Mouse (Mus musculus): ENCODE results near the gene Odf3b.

The Odf3b gene

GRCm38 (mm10) chr15:89378831-89379401 is at the start of gene Odf3b:
Odf3b (minus strand) TSS chr15:89379282.
- DNase-seq = no peak

DNA sequence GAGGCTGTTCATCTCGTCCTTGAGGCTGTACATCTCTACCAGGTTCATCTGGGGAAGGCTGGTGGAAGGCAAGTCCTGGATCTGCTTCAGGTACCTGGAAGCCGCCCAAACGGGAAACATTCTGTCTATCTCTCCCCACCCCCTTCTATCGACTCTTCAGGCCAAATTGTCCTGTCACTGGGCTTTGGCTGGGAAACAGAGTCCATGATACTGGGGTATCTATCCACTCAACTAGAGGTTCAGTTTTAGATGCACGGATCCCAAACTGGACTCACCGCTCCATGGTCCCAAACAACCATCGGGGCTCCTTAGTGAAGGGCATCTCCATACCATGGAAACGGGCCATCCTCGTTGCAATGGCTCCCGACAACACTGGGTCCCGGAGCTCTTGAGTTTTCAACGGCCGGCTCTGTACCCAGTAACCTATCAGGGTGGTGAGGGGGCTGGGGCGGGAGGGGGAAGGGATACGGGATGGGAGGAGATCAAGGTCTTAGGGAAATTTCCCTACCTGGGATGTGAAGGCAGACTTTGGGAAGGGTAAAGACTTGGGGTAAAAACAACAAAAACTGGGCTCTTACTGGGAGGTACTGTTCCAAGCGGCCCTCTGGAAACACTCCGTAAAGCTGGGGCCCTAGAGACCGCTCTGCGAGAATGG is 49.2 kb upstream of the Odf3b start:
- DNase-seq = no peak

- no peak for DNase-seq
Measured at GRCm38 (mm10) chr15:89426716-89427115, 47.6 kb upstream of the Odf3b start.

- no peak for DNase-seq
Measured at GRCm38 (mm10) chr15:89425711-89426121, 46.6 kb upstream of the Odf3b start, which contains the start of gene Cpt1b. Cpt1b (minus strand) TSS chr15:89425863.

DNA sequence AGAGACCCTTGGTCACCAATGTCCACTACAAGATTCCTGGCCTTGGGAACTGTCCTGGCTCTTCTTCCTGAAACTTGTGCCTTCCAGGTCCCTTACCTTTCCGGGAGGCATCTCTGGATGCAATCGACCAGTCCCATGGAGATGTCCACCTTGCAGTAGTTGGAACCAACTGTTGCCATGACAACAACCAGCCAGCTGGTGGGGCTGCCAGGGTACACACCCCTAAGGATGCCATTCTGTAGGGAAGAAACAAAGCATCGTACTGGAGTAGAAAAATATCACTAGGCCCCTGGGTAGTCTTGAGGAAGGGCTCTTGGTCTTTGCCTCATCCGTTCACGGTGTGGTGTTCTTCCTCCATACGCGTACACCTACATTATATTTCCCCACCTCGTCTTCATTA is 45.5 kb upstream of the Odf3b start:
- DNase-seq = no peak

GRCm38 (mm10) chr15:89421938-89422337 is 42.9 kb upstream of the Odf3b start:
- no peak for DNase-seq

GRCm38 (mm10) chr15:89415282-89415681 is 36.2 kb upstream of the Odf3b start:
- DNase-seq = no peak

GRCm38 (mm10) chr15:89410118-89410517 is 31.0 kb upstream of the Odf3b start, which contains the start of gene Syce3:
Syce3 (minus strand) TSS chr15:89410503.
- DNase-seq = no peak

DNA sequence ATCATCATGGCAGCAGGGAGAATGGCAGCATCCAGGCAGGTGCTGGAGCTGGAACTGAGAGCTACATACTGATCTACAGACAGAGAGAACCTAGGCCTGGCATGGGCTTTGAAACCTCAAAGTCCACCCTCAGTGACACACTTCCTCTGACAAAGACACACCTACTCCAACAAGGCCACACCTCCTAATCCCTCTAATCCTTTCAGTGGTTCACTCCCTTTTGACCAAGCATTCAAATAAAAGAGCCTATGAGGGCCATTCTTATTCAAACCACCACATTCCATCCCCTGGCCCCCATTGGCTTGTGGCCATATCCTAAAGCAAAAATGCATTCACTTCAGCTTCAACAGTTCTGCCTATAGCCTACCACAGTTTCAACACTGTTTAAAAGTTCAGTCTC is 27.6 kb upstream of the Odf3b start:
- DNase-seq = no peak

DNA sequence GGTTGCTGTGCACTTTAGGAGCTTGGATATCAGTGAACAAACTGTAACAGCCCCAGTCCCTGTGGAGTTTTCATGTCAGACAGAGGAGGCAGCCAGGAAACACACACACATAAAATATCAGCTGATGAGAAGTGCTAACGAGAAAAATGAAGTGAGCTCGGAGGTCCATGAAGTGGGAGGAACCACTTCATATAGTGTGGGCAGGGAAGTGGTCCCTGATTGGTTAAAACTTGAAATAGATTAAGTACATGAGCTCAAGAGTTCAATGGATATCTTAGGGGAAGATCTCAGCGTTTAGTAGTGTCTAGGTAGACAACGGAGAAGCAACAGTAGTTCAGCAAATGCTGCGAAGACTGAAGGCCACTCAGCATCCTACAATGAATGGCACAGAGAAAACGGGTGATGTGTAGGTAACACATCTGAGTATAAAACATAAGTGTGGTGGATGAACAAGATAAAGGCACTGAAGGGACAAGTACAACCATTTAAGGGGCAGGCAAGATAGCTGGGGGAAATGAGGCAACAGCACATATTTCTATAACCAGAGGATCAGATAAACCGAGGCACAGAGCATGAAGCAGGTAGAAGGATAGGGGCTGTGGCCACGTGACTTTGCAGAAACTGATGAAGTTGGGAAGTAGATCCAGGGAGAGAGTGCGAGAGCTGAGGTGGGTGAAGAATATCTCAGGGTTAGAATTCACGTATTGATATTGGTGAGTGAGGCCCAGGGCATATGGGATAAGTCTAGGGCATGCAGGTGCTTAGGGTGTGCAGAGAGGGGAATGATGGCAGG is 25.9 kb upstream of the Odf3b start:
- DNase-seq = no peak

GRCm38 (mm10) chr15:89402471-89402870 is 23.4 kb upstream of the Odf3b start:
- DNase-seq = no peak

- DNase-seq = no peak
Measured at GRCm38 (mm10) chr15:89399716-89400115, 20.6 kb upstream of the Odf3b start.

DNA sequence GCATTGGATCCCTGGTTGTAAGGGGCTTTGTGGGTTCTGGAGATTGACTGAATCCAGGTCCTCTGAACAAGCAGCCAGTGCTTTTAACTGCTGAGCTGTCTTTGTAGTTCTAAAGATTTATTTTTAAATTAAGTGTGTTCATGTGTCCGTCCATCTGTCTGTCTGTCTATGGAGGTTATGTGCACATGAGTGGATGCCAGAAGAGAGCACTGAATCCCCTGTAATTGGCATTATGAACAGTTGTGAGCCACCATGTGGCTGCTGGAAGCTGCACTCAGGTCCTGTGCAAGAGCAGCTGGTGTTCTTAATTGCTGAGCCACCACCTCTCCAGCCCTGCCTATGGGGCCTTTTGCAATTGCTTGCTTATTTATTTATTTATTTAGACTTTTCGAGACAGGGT is 19.1 kb upstream of the Odf3b start:
- no peak for DNase-seq

DNA sequence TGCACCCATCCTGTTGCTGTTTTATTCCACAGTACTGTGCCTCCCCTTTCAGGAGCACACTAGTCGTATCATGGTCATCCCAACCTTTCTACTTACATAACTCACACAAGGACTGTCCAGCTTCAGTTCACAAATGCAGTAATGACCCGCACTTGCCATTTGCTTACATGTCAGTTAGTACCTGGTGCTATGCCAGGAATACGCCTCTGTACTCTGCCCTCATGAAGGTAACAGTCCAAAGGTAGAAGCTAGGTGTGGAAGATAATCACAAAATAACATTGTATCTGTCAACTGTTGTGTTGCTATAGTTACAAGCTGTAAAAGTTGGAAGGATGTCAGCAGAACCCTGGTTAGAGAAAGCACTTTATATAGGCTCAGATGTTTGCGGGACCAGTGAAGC is 17.8 kb upstream of the Odf3b start:
- DNase-seq = no peak

- no peak for DNase-seq
Measured at GRCm38 (mm10) chr15:89390081-89390480, 11.0 kb upstream of the Odf3b start.

DNA sequence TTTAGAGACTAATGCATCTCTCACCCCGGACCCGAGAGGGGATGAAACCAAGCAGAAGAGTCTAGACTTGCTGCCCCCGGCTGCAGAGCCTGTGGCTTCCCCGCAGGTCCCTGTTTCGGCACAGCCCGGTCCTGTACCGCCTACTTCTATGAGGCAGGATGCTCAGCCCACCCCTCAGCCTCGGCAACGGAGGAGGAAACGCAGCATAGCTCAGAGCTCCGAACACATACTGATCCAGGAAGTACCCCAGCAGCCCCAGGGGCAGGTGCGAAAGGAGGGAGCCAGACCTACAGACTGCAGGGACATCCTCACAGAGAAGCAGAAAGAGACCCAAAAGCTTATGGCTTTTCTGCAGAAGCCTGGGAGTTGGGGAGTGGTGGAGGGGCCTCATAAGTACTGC is 8.0 kb upstream of the Odf3b start:
- no peak for DNase-seq

GRCm38 (mm10) chr15:89384617-89385016 is 5.5 kb upstream of the Odf3b start, which contains the start of gene Klhdc7b:
Klhdc7b (plus strand) TSS chr15:89384917.
- no peak for DNase-seq

- no peak for DNase-seq
Measured at GRCm38 (mm10) chr15:89379429-89379828, 347 bp upstream of the Odf3b start.

GRCm38 (mm10) chr15:89377938-89378828 is 899 bp downstream of the Odf3b start:
- no peak for DNase-seq

GRCm38 (mm10) chr15:89377362-89377761 is 1.7 kb downstream of the Odf3b start:
- no peak for DNase-seq

DNA sequence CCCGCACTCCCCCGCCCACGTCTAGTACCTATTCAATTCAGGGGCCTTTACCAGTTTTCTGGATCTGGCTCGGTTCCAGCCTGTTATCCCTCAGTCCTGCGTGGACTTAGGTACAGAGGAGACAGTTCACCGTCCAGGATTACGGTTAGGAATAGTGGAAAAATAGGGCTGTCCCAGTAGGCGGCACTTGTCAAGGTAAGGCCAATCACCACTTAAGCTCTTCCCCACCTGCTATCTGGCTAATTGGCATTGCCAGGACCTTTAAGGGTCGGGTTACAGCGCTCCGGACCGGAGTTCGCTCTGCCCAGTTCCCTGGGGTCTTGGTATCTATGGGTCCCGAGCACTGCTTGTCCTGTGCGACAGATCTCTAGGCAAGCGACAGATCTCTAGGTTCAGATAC is 2.1 kb downstream of the Odf3b start, which contains the start of gene Tymp:
Tymp (minus strand) TSS at position 83 of the 400 bp plus-strand sequence.
- no peak for DNase-seq

DNA sequence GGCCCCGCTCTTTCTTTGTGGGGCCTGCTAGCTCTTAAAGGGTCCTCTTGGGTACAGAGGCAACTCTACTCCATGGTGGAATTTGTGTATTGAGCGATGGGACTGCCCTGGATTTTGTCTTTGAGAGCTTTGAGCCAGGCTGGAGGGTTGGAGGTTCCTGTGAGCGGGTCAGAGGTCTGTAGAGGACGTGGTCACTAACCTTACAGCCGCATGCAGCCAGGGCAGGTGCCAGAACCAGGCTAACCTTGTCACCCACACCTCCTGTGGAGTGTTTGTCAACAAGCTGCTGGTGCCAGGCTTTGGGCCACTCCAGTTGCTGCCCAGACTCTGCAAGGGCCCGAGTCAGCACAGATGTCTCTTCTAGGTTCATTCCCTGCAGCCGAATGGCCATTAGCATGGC is 3.0 kb downstream of the Odf3b start:
- no peak for DNase-seq

Measured in layer of hippocampus, adult 9-11 months (tissue).